Mouse (Mus musculus) brain, embryonic 14.5 days (tissue): Measurements from ENCODE around the gene Med12l.

Source experiments
- CTCF ChIP-seq: fragments of 200-500 bp; IDR thresholded peaks from 2 replicates; pipeline ENCODE4 v1.5.1; 2012; ENCODE audit warnings: inconsistent platforms, mild to moderate bottlenecking, moderate library complexity, borderline replicate concordance; ENCODE audit not compliant: insufficient read depth, insufficient read length; ENCODE audit errors: extremely low read depth
- POLR2A ChIP-seq: fragments of 200-500 bp; IDR thresholded peaks from 2 replicates; pipeline ENCODE4 v1.6.1; 2012; ENCODE audit warnings: mild to moderate bottlenecking, inconsistent platforms, borderline replicate concordance; ENCODE audit not compliant: poor library complexity, insufficient read depth, insufficient read length, severe bottlenecking; ENCODE audit errors: extremely low read depth

GRCm38 (mm10) chr3:59101218-59101986, 95.8 kb downstream of the Med12l start, which contains the start of gene Gpr171:
- TF ChIP-seq CTCF (no peak), POLR2A (no peak)
